Mouse (Mus musculus) embryo, embryonic 10 days (tissue): Measurements from ENCODE around the gene Basp1.
A peak's percentile ranks its signal among the peaks of the same experiment; 100 is the strongest.

Experiments used
- DNase-seq: peaks from one replicate; pipeline ENCODE4 v3.0.0-alpha.2; 2015; ENCODE audit warnings: low spot score

The Basp1 gene

DNA sequence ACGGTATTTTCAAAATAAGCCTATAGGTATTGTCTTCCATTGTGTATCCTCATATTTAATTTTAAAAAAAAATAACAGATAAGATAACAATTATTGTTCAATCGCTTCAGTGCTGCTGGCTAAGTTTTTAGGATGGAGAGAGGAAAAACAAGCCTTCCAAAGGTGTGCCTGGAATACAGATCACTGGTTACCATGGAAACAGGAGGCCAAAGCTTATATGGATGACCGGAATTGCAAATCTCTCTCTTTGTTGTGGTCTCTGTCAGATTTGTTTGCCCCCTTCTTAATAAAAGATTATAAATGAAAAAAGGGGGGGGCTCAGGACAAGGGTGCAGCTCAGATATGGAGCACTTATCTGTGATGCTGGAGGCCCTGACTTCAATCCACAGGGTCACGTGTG lies 2.4 kb upstream of the Basp1 start:
- DNase-seq = no peak

DNA sequence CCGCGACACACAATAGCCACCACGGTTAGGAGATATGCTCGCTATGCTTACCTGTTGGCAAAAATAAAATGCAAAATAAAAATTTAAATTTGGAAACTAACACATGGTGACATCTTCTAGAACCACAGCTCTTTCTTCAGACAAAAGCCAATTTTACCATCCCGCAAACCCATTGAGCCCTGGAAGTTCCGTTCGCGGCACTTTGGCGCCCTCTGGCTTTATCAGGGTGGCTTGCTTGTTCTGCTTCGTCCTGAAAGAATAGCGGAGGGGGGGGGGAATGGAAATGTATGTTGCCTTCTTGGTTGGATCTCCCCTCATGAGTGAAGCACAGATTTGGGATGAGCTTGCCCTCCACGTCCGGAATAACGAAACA lies 1.2 kb upstream of the Basp1 start:
- peak; percentile 94 for DNase-seq

DNA sequence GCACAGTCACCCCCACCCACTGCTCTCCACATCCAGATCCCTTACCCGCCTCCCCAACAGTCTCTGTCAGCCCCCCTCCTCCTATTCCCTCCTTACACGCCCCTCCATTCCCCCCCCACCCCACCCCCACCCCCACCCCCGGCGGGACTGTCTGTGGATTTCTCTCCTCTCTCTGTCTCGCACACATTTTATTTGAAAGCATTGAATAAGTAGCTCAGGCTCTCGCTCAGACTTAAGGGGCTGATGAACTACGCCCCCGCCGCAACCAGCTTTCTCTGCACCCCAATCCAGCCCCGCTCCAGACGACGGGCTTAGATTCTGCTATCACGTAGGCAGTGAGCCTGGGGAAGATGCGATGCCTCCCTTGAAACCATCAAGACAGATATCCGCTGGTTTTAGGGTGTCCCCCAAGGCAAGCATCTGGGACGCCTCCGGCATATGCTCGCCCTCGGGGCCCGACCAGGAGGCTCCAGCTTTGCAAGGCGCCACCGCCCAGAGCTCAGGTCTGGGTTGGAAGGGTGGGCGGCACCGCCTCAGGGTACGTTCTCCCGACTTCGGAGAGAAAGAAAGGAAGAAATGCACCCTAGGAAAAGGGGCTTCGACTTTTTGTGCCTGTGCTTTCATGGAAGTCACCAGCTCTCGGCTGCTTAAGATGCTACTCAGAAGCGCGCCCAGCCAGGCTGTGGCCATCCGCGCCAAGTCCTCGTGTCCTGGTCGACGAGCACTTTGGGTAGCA lies 615 bp upstream of the Basp1 start:
- DNase-seq = peak; percentile 87

DNA sequence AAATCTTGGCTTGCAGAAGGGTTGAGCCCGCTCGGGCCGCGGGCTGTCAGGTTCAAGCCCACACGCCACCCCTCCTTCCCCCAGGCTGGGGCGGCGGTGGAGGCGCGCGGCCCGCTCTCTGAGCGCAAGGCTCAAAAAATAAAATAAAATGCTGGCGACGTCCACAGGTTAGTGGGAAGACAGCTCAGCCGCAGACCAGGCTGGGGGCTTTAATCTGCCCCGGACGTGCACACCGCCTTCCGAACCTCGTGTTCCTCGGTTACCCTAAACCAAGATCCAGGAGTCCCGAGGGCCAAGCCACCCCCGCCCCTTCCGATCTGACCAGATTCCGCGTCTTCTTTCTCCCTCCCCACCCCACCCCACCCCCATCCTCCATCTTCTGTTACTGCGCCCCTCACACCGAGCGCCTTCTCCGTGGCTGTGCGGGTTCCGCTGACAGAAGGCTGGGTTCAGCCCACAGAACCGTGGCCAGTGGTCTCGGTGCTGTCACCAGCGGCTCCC lies 753 bp downstream of the Basp1 start:
- peak; percentile 66 for DNase-seq

DNA sequence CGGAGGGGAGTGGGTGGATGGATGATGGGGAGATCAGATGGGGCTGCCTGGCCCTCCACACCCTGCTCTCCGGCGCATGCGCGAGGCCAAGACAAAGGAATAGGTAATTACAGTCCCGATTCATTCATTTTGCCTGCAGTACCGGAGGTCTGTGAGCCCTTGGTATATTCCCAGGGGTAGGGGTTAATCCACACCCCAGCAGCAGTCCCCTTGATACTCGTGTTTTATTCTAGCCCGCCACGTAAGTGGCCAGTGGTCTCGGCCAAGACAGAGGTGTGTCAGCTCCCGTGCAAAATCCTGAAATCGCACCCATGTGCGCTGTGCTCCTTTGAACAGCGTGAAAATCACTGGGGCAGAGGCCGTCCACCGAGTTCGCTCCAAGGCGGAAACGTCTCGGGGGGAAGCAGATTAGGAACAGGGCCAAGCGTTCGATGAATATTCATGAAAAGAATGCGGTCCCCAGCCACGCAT lies 1.4 kb downstream of the Basp1 start:
- peak; percentile 92 for DNase-seq

DNA sequence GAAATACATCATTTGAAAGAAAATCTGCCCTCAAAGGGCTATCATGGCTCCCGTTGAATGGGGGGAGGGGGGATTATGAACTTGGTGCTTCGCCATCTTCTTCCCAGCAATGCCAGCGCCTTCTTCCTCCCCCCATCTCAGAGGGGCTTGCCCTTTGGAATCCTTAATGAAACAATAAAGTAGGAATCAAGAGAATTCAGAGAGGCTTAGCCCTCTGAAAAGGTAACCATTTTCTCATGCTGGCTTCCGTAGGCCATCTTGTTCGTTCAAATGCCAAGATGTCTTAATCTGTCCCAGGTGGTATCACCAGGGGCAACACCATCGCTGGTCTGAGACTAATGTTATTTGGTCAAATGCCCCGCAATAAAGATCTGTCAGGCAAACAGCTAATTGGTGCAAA lies 2.1 kb downstream of the Basp1 start:
- peak; percentile 52 for DNase-seq

DNA sequence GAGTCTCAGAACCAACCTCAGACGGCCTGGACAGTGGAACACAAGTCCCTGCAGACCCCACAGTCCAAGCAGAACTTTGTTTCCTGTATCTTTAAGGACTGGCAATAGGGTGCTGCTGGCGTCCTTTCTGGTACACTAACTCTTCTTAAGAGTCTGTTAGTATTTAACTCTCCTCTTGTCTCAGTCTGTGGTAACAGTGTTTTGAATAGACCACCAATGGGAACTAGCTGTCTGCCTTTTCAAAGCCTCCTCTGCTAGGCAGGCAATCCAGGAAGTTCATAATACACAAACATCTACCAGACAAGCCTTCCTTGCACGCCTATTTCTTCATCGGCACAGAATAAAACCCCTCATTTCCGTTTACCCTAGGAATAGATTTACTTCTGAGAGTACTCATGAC lies 7.6 kb downstream of the Basp1 start:
- DNase-seq = no peak

DNA sequence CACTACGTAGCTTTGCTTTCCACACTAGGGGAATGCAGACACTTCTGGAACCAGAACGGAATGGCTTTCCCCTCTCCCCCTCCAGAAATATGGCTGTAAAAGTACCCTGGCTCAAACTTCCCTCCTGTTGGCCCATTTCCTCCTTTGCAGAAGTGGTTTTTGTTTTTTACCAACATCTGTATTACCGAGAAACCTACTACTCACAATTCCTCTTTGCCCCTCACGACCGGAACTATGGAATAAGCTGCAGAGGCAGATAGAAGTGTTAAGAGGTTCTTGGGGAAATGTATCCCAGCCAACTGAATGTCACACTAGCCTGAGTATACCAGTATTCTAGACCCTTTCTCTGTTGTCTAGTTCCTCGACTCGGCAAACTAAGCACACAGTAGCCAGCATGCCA lies 9.7 kb downstream of the Basp1 start:
- DNase-seq = no peak

DNA sequence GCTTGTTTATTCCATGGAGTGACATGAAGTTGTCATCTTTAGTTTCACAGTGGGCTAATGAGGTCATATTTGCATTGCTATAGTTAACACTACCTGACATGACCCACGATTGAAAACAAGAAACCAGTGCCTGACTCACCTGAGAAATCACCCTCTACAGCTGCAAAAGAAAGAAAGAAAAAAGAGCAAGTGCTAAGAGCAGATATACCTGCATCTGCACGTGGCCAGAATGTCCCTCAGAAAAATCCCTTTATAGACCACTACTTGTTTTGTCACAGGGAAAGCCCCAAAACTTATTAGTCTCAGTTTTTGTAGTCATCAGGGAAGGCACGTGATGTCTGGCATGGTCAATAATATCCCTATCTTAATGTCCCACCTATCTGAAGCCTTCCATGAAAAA lies 11.6 kb downstream of the Basp1 start:
- no peak for DNase-seq

DNA sequence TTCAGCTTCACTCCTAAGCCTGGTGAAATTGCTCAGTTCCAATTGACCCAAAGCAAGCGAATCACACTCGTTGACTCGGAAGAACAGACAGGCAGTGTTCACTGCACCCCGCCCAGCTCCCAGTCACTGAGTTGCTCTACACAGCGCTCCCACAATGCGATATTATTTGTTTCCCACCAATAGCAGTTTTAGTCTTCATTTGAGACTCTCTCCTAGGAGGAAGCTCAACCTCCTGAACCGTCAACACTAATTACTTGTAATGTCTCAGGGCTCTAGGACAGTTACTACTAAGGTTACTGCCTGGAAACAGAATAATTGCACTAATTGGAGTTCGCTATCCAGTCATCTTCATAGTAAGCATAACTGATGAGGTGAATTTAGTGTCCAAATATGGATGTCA lies 13.3 kb downstream of the Basp1 start:
- DNase-seq = no peak

DNA sequence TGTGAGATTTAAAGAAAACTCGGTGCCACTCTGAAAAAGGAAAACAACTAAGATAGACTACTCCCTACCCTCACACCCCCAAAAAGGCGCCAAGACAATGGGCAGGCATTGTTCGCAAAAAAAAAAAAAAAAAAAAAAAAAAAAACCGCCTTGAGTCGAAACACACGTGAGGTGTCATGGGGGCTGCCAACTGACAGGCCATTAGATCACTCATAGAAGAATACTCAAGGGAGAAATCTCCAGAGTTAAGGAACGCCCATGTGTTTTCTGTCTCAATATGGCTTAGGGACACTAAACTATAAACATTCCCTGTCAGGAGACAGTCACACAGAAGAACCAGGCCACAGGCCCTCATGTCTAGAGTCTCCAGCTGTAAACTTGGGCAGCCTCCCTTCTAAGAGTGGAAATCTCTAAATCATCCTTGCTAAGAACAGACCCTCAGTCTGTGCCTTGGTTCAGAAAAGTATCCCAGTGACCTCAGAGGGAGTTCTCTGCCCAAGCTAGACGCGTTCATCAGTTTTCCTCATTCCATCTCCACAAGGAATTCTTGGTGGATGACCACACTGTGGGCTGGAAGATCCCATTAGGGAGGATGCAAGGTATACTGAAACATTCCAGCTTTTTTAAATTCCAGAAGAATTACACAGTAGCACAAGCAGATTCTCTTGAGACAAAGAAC lies 17.5 kb downstream of the Basp1 start:
- DNase-seq = no peak

DNA sequence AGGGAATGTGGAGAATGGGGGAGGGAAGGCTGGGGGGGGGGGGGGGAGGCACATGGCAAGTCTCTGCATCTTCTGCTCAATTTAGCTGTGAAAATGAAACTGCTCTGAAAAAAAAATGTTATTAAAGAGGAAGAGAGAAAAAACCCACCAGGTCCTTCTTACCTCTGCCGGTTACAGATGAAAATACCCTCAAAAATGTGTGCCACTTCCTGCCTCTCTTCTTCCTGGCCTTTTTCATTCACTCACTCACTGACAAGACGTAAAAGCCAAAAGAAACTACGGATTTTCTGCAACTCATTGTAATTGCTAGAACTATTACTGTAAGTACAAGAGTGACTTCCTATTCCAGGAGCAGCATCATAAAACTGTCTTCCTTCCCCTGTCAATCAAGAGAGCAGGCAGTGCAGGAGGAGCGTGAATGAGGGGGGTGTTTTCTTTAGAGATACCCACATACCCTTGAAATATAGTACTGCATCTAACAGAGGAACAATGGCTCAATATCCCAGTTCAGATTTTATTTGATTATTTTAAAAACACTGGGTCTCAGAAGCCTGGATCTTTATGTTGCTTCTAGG lies 21.0 kb downstream of the Basp1 start:
- no peak for DNase-seq

DNA sequence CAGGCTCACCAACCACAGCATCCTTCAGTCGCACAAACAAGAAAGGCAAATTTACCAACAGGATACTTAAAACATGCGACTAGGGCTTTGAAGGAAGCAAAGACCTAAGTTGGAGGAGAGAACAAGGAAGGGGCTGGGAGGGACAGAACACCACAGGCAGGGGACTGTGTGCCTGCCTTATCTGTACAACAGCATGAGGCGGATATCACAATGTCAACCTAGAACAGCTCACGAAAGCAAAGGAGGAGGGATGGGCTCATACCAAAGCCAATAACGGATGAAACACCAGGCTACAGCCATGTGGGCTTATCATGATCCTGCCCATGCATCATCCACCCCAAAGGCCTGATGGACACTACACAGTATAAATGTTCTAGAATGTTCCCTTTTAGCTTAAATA lies 22.4 kb downstream of the Basp1 start:
- no peak for DNase-seq

DNA sequence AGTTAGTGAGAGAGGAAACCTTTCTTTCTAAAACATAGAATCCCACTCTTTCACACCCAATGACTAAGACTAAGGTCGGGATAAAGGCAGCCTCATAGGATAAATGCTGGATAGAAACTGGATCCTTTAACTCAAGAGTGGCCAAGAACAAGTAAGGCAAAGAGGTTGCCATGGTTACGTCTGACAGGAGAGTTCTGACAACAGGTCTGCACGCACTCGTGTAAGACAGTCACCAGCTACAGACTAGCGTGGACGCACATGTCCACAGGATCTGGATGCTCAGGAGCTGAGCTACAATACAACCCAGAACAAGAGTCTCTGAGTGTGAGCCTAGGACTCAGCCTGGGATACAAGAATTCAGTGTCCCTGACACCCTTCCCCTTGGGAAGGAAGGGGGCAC lies 26.0 kb downstream of the Basp1 start:
- no peak for DNase-seq

DNA sequence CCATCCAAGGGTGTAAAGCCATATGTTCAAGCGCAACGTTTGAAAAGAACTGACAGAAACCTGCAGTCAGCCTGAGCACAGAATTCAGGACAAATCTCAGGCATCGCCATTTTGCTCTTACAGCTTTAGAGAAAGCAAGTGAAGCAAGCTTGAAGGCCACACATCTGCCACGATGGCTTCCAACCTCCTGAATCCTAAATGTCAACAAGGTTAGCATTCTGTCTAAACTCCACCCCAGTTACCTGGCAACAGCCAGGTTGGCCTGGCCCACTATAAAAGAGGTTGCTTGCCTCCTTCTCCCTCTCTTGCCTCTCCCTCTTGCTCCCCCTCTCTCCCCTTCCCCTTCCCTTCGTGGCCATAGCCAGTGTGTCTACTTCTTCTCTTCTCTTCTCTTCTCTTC lies 33.5 kb downstream of the Basp1 start:
- DNase-seq = no peak

DNA sequence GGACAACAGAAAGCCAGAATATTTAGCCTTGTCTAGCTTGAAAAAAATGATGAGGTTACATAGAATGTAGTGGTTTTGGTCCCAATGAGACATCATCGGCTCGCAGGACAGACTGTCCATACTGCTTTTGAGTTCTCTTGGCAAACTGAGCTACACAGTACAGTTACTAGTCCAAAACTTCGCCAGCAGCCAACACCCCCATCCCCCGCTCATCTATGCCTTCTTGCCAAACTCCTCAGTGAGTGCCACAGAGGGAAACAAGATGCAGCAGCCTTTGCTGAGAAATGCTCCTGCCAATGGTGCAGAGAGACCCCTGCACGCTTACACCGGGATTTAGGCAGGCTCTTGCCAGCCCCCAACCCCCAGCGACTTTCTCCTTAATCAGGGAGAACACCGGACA lies 34.9 kb downstream of the Basp1 start:
- DNase-seq = no peak

DNA sequence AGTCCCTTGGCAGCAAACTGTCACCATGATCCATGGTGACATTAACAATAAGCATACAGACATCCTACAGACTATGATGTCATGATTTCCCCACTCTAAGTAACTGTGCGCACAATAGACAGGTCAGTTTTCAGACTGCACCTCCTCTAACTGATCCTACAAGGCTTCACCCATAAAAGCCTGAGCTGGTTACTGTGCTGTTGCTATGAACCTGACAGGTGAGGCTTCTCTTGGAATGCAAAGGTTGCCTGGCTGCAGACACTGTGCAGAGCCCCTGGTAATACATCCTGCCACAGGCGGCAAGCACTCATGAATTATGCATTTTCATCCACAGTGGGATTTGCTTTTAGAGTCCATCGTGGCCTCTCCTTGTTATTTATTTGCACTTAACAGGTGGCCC lies 36.6 kb downstream of the Basp1 start:
- DNase-seq = no peak

DNA sequence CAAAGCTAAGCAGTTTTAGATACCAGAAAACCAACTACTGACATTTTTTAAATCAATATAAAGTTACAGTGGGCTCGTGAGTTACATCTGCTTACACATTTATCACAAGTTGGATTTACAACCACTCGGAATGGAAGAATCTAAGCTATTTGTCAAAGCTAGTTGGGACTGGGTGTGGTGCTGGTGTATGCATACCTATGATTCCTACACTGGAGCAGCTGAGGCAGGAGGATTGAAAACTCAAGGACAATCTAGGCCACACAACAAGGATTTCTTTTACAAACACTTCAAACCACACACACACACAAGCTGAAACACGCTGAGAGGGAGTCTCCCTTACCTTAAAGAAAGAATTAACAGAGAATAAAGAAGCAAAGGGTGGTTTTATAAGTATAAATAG lies 40.1 kb downstream of the Basp1 start:
- no peak for DNase-seq

DNA sequence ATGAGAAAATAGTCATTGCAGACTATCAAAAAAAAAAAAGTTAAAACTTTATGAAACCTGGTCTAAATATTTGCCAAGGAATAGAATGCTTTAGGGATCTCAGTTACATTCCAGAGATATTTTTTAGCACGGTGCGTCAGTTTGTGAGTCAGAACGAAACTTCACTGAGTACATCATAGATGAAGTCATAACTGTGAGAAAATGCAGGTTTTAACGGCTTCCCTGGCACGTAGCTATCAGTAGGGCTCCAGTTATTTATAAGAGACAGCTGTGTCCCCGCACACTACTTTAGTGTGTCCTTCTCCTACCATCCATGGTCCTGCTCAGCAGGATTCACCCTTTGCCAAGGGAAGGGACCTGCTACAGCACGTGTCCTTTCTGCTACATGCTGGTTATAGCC lies 44.0 kb downstream of the Basp1 start:
- no peak for DNase-seq

DNA sequence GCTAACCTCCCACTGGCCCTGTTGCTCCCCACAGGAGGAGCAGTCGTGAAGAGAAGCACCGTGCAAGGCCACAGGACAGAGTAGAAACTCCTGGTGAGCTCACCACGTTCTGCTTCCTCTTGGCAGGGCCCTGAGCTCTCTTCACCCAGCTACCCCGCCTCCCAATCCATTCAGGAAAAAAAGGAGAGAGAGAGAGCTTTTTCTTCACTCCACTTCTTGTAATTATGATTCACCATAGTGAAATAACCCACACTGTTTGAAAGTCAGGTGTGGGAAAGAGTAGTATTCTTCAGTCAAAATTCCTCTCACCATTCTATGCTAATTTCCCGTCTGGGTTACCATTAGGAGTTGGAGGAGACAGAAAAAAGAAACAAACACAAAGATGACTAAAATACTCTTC lies 48.1 kb downstream of the Basp1 start:
- no peak for DNase-seq

DNA sequence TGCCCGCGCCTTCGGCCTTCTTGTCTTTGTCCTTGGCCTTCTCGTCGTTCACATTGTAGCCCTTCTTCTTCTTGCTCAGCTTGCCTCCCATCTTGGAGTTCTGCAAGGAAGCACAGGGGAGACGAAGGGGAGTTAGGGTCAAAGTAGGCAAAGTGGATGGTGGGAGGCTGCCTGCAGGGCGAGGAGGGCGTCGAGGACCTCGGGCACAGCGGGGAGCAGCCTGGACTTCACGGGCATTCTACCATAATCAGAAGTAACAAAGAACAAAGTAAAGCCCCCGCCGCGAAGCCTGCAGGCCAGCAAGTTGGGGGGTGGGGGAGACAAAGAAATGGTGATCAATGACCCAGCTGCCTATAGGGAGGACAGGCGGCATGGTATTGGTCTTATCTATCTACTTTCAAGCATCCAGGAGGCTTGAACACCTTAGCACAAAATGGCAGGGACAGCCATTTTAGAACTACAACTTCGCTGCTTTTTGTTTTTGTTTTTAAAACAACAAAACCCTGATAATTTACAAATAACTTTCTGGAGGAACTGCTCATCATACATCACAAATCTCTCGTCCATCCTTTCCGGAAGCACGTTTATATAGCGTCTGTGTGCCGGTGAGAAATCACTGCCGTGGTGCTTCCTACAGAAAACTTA lies 48.6 kb downstream of the Basp1 start:
- DNase-seq = peak; percentile 55

DNA sequence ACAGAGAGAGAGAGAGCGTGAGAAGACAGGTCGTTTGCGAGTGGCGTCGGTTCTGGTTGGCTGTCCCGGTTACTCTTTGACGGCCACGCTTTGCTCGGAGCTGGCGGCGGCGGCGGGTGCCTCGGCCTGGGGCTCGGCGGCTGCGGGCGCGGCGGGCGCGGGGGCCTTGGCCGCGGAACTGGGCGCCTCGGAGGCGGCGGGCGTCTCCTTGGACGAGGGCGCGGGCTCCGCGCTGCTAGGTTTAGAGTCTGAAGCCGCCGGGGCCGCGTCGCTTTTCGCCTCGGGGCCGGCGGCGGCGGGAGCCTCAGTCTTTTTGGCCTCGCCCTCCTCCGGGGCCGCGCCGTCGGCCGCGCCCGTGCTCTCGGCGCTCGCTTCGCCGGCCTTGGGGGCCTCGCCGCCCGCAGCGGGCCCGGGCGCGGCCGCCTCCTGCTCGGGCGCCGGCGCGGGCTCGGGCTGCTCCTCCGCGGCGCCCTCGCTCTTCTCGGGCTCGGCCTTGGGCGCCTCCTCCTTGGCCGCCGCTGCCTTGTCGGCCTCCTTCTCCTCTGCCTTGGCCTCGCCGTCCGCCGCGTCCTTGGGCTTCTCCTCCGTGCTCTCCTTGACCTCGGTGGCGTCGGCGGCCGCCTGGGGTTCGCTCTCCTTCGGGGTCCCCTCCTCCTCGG lies 49.3 kb downstream of the Basp1 start:
- peak; percentile 50 for DNase-seq
